Mouse (Mus musculus) MEL (cell line): Measurements from ENCODE around the gene Rad51.

ENCODE experiments used
- BHLHE40 ChIP-seq: IDR thresholded peaks from 2 replicates; pipeline ENCODE4 v1.6.1; 2012; ENCODE audit warnings: low read depth, mild to moderate bottlenecking, inconsistent platforms, low read length, improper control_type of control experiment, borderline replicate concordance
- POLR2A ChIP-seq, 2 experiments: IDR thresholded peaks; 2 replicates each; pipeline ENCODE4 v1.6.1; 2011 to 2012; ENCODE audit warnings: low read length in 2 of 2, mild to moderate bottlenecking in 2 of 2, control low read depth in 1 of 2, improper control_type of control experiment in 1 of 2, low read depth in 1 of 2, moderate library complexity in 1 of 2; ENCODE audit not compliant: control insufficient read depth in 1 of 2, insufficient read depth in 1 of 2, poor library complexity in 1 of 2
- TBP ChIP-seq: IDR thresholded peaks from 2 replicates; pipeline ENCODE4 v1.8.0; 2011; ENCODE audit warnings: low read depth, low read length, improper control_type of control experiment

GRCm38 (mm10) chr2:119146435-119146834, 33.8 kb downstream of the Rad51 start:
- TF ChIP-seq POLR2A (IDR thresholded peaks at IDR 0.05; ENCODE audit: control insufficient read depth in 1 of 2, insufficient read depth in 1 of 2, low read depth in 1 of 2, low read length in 2 of 2, poor library complexity in 1 of 2) (no peak), BHLHE40 (no peak), TBP (no peak)
